In the genomic region with DNA sequence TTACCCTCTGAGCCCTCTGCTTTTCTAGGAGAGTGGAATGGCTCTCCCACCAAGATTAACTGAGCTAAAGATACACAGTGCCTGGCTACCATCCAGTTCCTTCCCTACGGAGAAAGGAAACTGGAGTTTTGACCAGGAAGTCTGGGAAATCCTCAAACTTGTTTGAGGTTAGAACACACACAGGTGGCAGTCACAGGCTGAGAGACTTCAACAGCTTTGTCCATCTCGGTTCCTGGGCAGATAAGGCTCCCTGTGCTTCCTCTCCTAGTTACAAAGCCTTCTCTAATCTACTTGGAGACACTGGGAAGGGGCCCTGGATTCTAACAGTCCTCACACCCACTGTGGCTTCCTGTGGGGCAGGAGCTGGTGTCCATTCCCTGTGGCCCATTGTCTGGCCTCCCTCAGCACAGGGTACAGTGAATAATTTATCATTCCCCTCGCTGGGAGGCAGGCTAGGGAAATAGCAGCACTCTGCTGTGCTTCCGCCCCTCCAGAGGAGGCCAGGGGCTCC, we compare ENCODE assay signal across 8 mouse cellular contexts. TPM values are rescaled to one million over a fixed set of nuclear protein-coding genes. Genes with fewer than 3 reads are reported as not detected.
DNase-seq lines count a peak whose midpoint lies in the region; ATAC-seq lines count a peak whose summit lies in the region.

No protein-coding gene starts in this region.

- H3K4me3 ChIP-seq in heart, embryonic 11.5 days (ENCODE audit: low read depth, low read length): peak overlapping the region; percentile 84; the same call in 1 of the 2 replicates
- H3K4me3 ChIP-seq in kidney, embryonic 15.5 days (replicated peaks): peak overlapping the region; percentile 70
- peak overlapping the region; percentile 71 for H3K4me3 ChIP-seq in midbrain, embryonic 12.5 days

- H3K9ac ChIP-seq in heart, embryonic 11.5 days (ENCODE audit: low read depth, low read length): peak overlapping the region; percentile 65
- 0 out of 2 replicates have a peak overlapping the region, but pooled peaks have one; percentile 30 for H3K9ac ChIP-seq in kidney, embryonic 15.5 days
- peak overlapping the region; percentile 82 for H3K9ac ChIP-seq in midbrain, embryonic 12.5 days (replicated peaks)

- H3K27me3 ChIP-seq in heart, embryonic 11.5 days (ENCODE audit: control insufficient read depth, insufficient read depth, low read length): no peaks in the 10 kb centered on the region
- peaks cover 10% of the 10 kb centered on the region; the same call in 1 of the 2 replicates for H3K27me3 ChIP-seq in kidney, embryonic 15.5 days
- H3K27me3 ChIP-seq in midbrain, embryonic 12.5 days: peaks cover 17% of the 10 kb centered on the region

- ATAC-seq in heart, embryonic 11.5 days (replicated peaks; ENCODE audit: insufficient number of reproducible peaks, low FRiP score, low TSS enrichment): peak; percentile 20; the same call in 1 of the 2 replicates
- no peak for ATAC-seq in kidney, embryonic 15.5 days (replicated peaks; ENCODE audit: low FRiP score)
- no peak for ATAC-seq in midbrain, embryonic 12.5 days (ENCODE audit: low FRiP score, low read depth)

- peak overlapping the region; percentile 68 for H3K27ac ChIP-seq in heart, embryonic 11.5 days (ENCODE audit: low read depth, low read length)
- H3K27ac ChIP-seq in kidney, embryonic 15.5 days: peak overlapping the region; percentile 82
- H3K27ac ChIP-seq in midbrain, embryonic 12.5 days (replicated peaks): peak overlapping the region; percentile 64

- peak overlapping the region; percentile 95 for H3K4me2 ChIP-seq in heart, embryonic 11.5 days
- H3K4me2 ChIP-seq in kidney, embryonic 15.5 days: peak overlapping the region; percentile 97
- peak overlapping the region; percentile 89 for H3K4me2 ChIP-seq in midbrain, embryonic 12.5 days (replicated peaks)

- peak; percentile 39 for DNase-seq in cerebellum, adult 11-12 months
- DNase-seq in cerebellum, postnatal 14 days: no peak
- DNase-seq in ovary, postnatal 36 days (ENCODE audit: low spot score): no peak
- no peak for DNase-seq in layer of hippocampus, postnatal 14 days (ENCODE audit: low spot score in 2 of 2)
- DNase-seq in left cerebral cortex, adult 9 months (ENCODE audit: low spot score in 2 of 2): no peak

- peaks cover 2% of the 10 kb centered on the region; the same call in 1 of the 2 replicates for H3K36me3 ChIP-seq in heart, embryonic 11.5 days (ENCODE audit: control insufficient read depth, insufficient read depth, low read length)
- H3K36me3 ChIP-seq in kidney, embryonic 15.5 days: no peaks in the 10 kb centered on the region; the same call in 1 of the 2 replicates
- H3K36me3 ChIP-seq in midbrain, embryonic 12.5 days: peaks cover 18% of the 10 kb centered on the region

- H3K4me1 ChIP-seq in heart, embryonic 11.5 days (ENCODE audit: control insufficient read depth, insufficient read depth, low read length): peaks cover 71% of the 10 kb centered on the region
- H3K4me1 ChIP-seq in kidney, embryonic 15.5 days: peaks cover 69% of the 10 kb centered on the region
- H3K4me1 ChIP-seq in midbrain, embryonic 12.5 days: peaks cover 54% of the 10 kb centered on the region

- WGBS in heart, embryonic 11.5 days (ENCODE audit: insufficient replicate concordance): 5% methylated on average over 4 of the region's 4 CpGs
- whole genome bisulfite sequencing in kidney, embryonic 15.5 days: 17% methylated on average over 4 of the region's 4 CpGs
- 29% methylated on average over 4 of the region's 4 CpGs for whole genome bisulfite sequencing in midbrain, embryonic 12.5 days

- H3K9me3 ChIP-seq in heart, embryonic 11.5 days (replicated peaks; ENCODE audit: control insufficient read depth, low read length): no peaks in the 10 kb centered on the region
- no peaks in the 10 kb centered on the region for H3K9me3 ChIP-seq in kidney, embryonic 15.5 days (replicated peaks)
- H3K9me3 ChIP-seq in midbrain, embryonic 12.5 days: no peaks in the 10 kb centered on the region

RNA-seq across cellular contexts. Expression of gene Gdpd5, which starts 2.9 kb away (rescaled TPM):
- polyA plus RNA-seq in heart, embryonic 11.5 days (2014; fragmentation: Nextera tagmentation; extraction: Ambion mirVana): 20.0 and 20.8 TPM in 2 replicates
- 14.5 and 17.3 TPM in 2 replicates for polyA plus RNA-seq in kidney, embryonic 15.5 days (2015; fragmentation: Nextera tagmentation; extraction: Ambion mirVana)
- 32.7 and 32.9 TPM in 2 replicates for polyA plus RNA-seq in midbrain, embryonic 12.5 days (2016; fragmentation: Nextera tagmentation; extraction: Ambion mirVana)
- 10 to 100 TPM; 30.0 to 31.6 TPM for total RNA-seq in layer of hippocampus, postnatal 14 days (2021)

RNA-seq across cellular contexts. Expression of gene Serpinh1, which starts 31.1 kb away (rescaled TPM):
- polyA plus RNA-seq in heart, embryonic 11.5 days (2014; fragmentation: Nextera tagmentation; extraction: Ambion mirVana): 442 and 580 TPM in 2 replicates
- polyA plus RNA-seq in kidney, embryonic 15.5 days (2015; fragmentation: Nextera tagmentation; extraction: Ambion mirVana): 1,575 and 1,603 TPM in 2 replicates
- polyA plus RNA-seq in midbrain, embryonic 12.5 days (2016; fragmentation: Nextera tagmentation; extraction: Ambion mirVana): 475 and 557 TPM in 2 replicates
- 10 to 100 TPM; 41.9 to 58.7 TPM for total RNA-seq in layer of hippocampus, postnatal 14 days (2021)

Comparison
In these comparisons a context has a peak if more than half of its experiments do, and no peak if none do; other contexts are left out.
1. H3K9ac ChIP-seq: peak in every context shown above with its lines; median percentile 82 in midbrain, embryonic 12.5 days; 65 in heart, embryonic 11.5 days; 30 in kidney, embryonic 15.5 days.